Mouse (Mus musculus): ENCODE results near the gene Matk. TPM values are rescaled to one million over a fixed set of nuclear protein-coding genes. Genes with fewer than 3 reads are reported as not detected.

The Matk gene
- total RNA-seq (2012; rRNA removed) (0.10 and 0.23 TPM in 2 replicates), polyA plus RNA-seq (2012; ENCODE audit: insufficient read depth in 1 of 2, insufficient read length in 2 of 2, low read depth in 1 of 2, low replicate concordance in 2 of 2, missing spikeins in 1 of 2) (1 to 10 TPM in 1 of 2 experiments, not detected in 1; 1.0 TPM)

GRCm38 (mm10) chr10:81252424-81253419 lies at the start of gene Matk:
Gene Matk, plus strand, starts transcription at chr10:81252935.
- no peaks in the 10 kb centered on the region for H3K4me1 ChIP-seq (ENCODE audit: control insufficient read depth in 1 of 2, insufficient read depth in 2 of 2, low read length in 2 of 2)
- no peak for DNase-seq (ENCODE audit: low read depth, low spot score)
- H3K79me2 ChIP-seq (ENCODE audit: control insufficient read depth, insufficient read depth, low read length, poor library complexity): no peaks in the 10 kb centered on the region
- H3K27ac ChIP-seq (ENCODE audit: control insufficient read depth, low read depth, low read length): no peak within 1 kb of the TSS
- no peaks in the 10 kb centered on the region for H3K9me3 ChIP-seq (replicated peaks; ENCODE audit: insufficient read depth, low read length)
- H3K27me3 ChIP-seq (ENCODE audit: control insufficient read depth in 1 of 2, insufficient read depth in 2 of 2, low read length in 2 of 2): no peaks in the 10 kb centered on the region
- no peak within 1 kb of the TSS for H3K9ac ChIP-seq (ENCODE audit: control insufficient read depth, low read depth, low read length, poor library complexity, severe bottlenecking)
- no peaks in the 10 kb centered on the region for H3K36me3 ChIP-seq (ENCODE audit: control insufficient read depth in 1 of 2, insufficient read depth in 2 of 2, low read length in 2 of 2)
- H3K4me3 ChIP-seq (ENCODE audit: control insufficient read depth in 1 of 2, insufficient read depth in 1 of 2, low read depth in 2 of 2, low read length in 2 of 2): no peak within 1 kb of the TSS
- TF ChIP-seq CTCF (IDR thresholded peaks at IDR 0.05 in 2 of 3, conservative IDR thresholded peaks at IDR 0.05 in 1 of 3; ENCODE audit: control insufficient read depth in 1 of 3, insufficient read depth in 1 of 3, low read depth in 2 of 3, low read length in 3 of 3, poor library complexity in 1 of 3, severe bottlenecking in 1 of 3): no peak
- TF ChIP-seq NRF1 (IDR thresholded peaks at IDR 0.05; ENCODE audit: insufficient read depth, low read depth, low read length, poor library complexity, severe bottlenecking): no peak
- TF ChIP-seq POLR2AphosphoS2 (IDR thresholded peaks at IDR 0.05; ENCODE audit: low read length): no peak; the same call in 1 of the 2 replicates

DNA sequence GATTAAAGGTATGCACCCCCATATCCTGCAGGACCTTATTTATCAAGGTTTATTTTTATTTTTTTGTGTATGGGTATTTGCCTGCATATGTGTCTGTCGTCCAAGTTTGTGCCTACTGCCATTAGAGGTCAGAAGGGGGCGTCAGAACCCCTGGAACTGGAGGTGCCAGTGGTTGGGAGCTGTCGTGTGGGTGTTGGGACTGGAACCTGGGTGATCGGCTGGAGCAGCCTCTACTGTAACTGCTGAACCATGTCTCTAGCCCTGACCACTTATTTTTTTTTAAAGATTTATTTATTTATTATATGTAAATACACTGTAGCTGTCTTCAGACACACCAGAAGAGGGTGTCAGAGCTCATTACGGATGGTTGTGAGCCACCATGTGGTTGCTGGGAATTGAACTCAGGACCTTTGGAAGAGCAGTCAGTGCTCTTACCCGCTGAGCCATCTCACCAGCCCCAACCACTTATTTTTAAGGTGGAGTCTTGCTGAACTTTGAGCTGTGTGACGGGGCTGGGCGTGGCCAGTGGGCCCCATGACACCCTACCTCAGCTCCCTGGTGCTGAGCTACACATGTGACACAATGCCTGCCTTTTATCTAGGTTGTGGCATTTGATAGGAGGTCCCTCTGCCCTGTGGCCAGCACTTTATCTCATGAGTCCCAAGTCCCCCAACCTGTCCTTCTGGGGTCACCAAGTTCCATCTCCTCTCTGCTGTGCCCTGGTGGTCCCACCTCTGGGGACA lies 49.6 kb upstream of the Matk start:
- no peak overlapping the region for H3K27ac ChIP-seq (ENCODE audit: control insufficient read depth, low read depth, low read length)
- DNase-seq (ENCODE audit: low read depth, low spot score): peak; percentile 83
- H3K4me1 ChIP-seq (ENCODE audit: control insufficient read depth in 1 of 2, insufficient read depth in 2 of 2, low read length in 2 of 2): peaks cover 0 to 6% of the 10 kb centered on the region in 2 experiments; a peak in 1 of 4 replicates
- no peak overlapping the region for H3K4me3 ChIP-seq (ENCODE audit: control insufficient read depth in 1 of 2, insufficient read depth in 1 of 2, low read depth in 2 of 2, low read length in 2 of 2)
- H3K9me3 ChIP-seq (replicated peaks; ENCODE audit: insufficient read depth, low read length): no peaks in the 10 kb centered on the region
- H3K27me3 ChIP-seq (ENCODE audit: control insufficient read depth in 1 of 2, insufficient read depth in 2 of 2, low read length in 2 of 2): no peaks in the 10 kb centered on the region
- H3K79me2 ChIP-seq (ENCODE audit: control insufficient read depth, insufficient read depth, low read length, poor library complexity): no peaks in the 10 kb centered on the region
- H3K9ac ChIP-seq (ENCODE audit: control insufficient read depth, low read depth, low read length, poor library complexity, severe bottlenecking): no peak overlapping the region
- no peaks in the 10 kb centered on the region; a peak in 1 of 4 replicates for H3K36me3 ChIP-seq (ENCODE audit: control insufficient read depth in 1 of 2, insufficient read depth in 2 of 2, low read length in 2 of 2)
- TF ChIP-seq SMC3 (IDR thresholded peaks at IDR 0.05; ENCODE audit: low read depth, low read length) (peak; percentile 46), BHLHE40 (IDR thresholded peaks at IDR 0.05; ENCODE audit: borderline replicate concordance, low read depth, low read length) (no peak), TBP (IDR thresholded peaks at IDR 0.05; ENCODE audit: low read depth, low read length) (peak; percentile 93), ETS1 (IDR thresholded peaks at IDR 0.05; ENCODE audit: low read depth, low read length) (no peak), MEF2A (IDR thresholded peaks at IDR 0.05; ENCODE audit: extremely low read depth, insufficient replicate concordance, low read depth, low read length, poor library complexity, severe bottlenecking) (no peak), GATA1 (IDR thresholded peaks at IDR 0.05; ENCODE audit: low read depth, low read length) (peak; percentile 34; the same call in 1 of the 2 replicates), CTCF (IDR thresholded peaks at IDR 0.05 in 2 of 3, conservative IDR thresholded peaks at IDR 0.05 in 1 of 3; ENCODE audit: control insufficient read depth in 1 of 3, insufficient read depth in 1 of 3, low read depth in 2 of 3, low read length in 3 of 3, poor library complexity in 1 of 3, severe bottlenecking in 1 of 3) (peak; percentile 10 to 42 (median 39); a peak in 5 of 6 replicates), MXI1 (IDR thresholded peaks at IDR 0.05; ENCODE audit: low read depth, low read length) (peak; percentile 63; the same call in 1 of the 2 replicates), ZNF384 (IDR thresholded peaks at IDR 0.05; ENCODE audit: low read depth, low read length) (no peak), TAL1 (IDR thresholded peaks at IDR 0.05; ENCODE audit: low read length) (no peak), TCF12 (IDR thresholded peaks at IDR 0.05; ENCODE audit: low read depth, low read length) (no peak), CHD2 (IDR thresholded peaks at IDR 0.05; ENCODE audit: low read length) (no peak), SIN3A (IDR thresholded peaks at IDR 0.05; ENCODE audit: low read length) (peak; percentile 37; the same call in 1 of the 2 replicates), RAD21 (IDR thresholded peaks at IDR 0.05; ENCODE audit: low read depth, low read length) (peak; percentile 34), USF1 (IDR thresholded peaks at IDR 0.05; ENCODE audit: low read depth, low read length) (peak; percentile 79), RCOR1 (IDR thresholded peaks at IDR 0.05; ENCODE audit: low read depth, low read length) (no peak), UBTF (IDR thresholded peaks at IDR 0.05; ENCODE audit: borderline replicate concordance, insufficient read depth, low read depth, low read length) (no peak)
